Mouse (Mus musculus): ENCODE data around the gene Lrrc8b. TPM values are rescaled to one million over a fixed set of nuclear protein-coding genes. Genes with fewer than 3 reads are reported as not detected.

Lrrc8b gene
- total RNA-seq, 2 experiments from 2014 or later = 4.1 to 4.9 TPM

DNA sequence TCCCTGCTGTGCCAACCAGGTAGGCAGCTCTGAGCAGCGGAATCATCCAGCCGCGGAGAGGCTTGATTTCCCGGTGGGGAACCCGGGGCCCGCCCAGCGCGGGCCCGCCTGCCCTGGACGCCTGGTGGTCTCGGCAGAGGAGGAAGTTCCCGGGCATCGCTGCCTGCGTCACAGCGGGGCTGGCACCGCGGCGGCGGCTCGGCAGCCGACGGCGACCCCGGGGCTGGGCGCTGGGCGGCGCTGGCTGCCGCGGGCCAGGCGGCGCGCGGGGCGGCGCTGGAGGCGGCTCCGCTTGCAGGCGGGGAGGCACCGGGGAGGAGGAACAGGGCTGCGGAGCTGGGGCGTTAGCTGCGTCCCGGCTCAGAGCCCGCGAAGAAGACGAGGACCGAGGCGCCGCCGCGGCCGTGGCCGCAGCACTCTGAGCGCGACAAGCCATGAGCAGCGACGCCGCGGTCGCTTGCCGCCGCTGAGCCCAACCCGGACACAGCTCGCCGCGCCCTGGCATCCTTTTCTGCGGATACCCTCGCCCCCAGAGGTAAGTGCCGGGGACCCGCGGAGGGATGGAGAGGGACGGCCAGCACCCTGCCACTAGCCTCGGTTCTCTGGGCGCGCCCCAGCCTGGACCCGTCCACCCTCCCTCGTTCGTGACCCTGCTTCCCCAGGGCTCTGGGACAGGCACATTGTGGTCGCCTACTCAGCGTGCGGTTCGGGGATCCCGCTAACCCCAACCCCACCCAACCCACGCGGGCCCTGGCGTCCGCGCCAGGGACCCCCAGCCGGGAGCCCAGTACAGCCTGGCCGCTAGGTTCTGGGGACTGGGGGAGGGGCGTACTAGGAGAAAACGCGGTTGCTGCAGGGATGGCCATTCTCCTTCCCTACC is 103.8 kb downstream of the Lrrc8b start, which contains the start of gene Lrrc8c:
Gene Lrrc8c, plus strand, starts transcription at position 293 of the 880 bp plus-strand sequence.
- peak; percentile 82 to 93 for DNase-seq

DNA sequence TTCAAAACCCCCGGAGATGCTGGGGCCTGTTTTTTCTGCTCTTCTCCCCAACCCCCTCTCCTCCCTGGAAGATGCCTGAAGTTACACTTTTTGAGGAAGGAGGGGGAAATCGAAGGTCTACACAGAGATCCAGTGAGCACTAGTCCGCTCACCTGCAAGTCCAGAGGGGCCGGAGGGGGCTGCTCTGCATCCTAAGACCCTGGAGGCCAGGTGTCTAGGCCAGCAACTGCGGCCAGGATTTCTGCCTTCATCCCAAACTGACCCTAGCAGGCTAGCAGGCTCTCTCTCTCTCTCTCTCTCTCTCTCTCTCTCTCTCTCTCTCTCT is 104.4 kb downstream of the Lrrc8b start:
- DNase-seq = no peak

DNA sequence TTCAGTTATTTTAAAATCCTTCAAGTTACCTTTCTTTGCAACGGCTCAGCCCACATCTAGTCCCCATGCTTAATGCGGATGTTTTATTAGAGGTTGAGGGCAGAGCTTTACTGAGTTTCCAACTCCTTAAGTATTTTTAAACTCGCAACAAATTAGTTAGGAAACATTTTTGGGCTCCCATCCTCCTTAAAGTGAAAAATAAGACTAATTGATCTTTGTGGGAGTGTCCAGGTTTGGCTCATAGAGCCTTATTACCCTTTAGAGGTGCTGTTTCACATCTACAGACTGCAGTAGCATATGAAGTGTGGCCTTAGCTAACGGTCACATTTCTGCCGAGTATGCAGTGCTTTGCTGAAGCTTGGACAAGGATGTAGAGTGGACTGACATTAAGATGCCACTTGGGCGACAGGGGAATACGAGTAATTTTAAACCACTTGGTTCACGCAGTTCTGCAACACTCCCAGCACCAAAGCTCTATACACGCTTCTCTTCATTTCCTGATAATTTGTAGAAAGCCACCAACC is 104.9 kb downstream of the Lrrc8b start:
- DNase-seq = no peak

DNA sequence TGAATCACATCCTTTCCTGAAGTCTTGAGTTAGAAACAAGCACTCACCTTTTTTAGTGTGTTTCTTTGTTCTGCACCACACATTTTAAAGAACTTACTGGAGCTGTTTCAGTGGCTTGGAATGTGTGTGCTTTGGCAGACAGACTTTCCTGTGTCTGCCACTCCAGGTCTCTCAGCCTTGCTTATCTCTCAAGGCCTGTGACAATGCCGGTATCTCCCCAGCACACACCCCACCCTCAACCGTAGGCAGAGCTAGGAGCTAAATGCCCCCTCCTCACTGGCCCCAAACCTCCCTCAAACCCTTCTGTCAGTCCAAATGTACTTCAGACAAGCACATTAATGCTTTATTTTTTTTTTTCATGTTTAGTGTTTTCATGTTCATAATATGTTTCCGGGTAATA is 107.9 kb downstream of the Lrrc8b start:
- peak; percentile 36 to 70 for DNase-seq

GRCm38 (mm10) chr5:105525004-105525403 is 109.4 kb downstream of the Lrrc8b start:
- DNase-seq = no peak

DNA sequence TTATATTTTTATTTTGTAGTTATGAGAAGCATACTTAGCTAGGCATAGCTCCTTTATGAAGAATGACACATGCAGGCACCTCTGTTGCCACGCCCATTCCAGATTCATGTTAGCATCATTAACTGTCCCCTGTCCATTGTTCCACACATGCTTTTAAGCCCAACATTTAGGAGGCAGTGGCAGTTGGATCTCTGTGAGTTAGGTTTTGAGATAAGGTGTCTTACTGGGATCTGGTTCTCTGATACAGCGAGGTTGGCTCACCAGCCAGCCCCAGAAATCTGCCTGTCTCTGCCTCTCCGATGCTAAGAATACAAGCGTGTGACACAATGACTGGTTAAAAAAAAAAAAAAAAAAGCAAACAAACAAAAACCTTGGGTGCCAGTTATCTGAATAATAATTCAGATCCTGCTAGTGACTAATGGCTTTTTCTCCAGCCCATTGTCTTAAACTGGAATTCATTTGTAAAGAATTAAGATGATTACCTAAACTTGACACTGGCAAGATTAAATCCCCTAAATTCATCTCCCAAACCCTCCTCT is 110.6 kb downstream of the Lrrc8b start:
- DNase-seq = no peak

DNA sequence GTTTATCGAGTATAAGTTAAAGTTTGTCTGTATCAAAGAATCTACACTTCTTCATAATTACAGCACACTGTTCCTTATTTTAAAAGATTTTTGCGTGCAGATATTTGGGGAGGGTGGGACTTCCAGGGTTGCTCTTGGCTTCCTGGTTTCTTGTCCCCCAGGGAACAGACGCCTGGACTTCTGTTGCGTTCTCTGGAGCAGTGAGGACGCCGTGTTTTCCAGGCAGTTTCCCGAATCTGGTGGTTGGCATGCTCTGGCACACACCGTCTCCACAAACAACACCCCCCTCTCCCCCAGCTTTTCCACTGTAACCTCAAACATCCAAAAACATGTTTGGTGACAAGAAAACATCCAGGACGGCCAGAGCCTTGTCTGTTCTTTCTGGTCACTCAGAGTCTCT is 111.2 kb downstream of the Lrrc8b start:
- DNase-seq = peak; percentile 51 to 57

GRCm38 (mm10) chr5:105527477-105528331 is 112.1 kb downstream of the Lrrc8b start:
- DNase-seq = peak; percentile 58 to 69

- DNase-seq = no peak
Measured at GRCm38 (mm10) chr5:105530576-105530975, 115.0 kb downstream of the Lrrc8b start.

- no peak for DNase-seq
Measured at GRCm38 (mm10) chr5:105535186-105535585, 119.6 kb downstream of the Lrrc8b start.

- DNase-seq = no peak
Measured at GRCm38 (mm10) chr5:105536172-105536571, 120.6 kb downstream of the Lrrc8b start.

DNA sequence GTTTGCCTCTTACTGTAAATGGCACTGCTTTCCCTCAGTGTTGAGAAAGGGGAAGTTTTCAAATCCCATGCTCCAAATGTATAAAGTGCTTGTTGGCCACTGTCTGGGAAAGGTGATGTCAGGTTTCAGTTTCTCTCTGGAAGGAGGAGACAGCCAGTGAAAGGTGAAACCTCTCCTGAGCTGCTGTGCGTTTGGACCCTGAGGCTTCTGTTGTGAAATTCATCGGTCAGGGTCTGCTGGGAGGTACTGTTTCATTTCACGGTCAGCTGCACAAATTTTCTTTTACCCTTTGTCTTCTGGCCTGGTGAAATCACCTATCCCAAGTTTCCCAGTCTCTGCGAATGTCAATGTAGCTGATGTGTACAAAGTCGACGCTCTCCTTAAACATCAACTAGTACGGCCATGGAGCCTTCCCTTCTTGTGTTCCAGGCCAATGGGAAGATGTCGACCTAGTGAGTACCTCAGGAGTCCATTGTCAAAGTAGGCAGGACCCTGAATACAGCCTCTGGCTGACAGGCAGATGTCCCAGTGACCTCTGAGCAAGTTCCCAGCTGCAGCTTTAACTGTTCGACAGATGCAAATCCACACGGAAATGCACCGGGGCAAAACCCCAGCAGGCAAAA is 121.6 kb downstream of the Lrrc8b start:
- DNase-seq = no peak

Other genes starting within 250 kb of the Lrrc8b start
- gene Gbp10, start 176.2 kb upstream of the Lrrc8b start, total RNA-seq (2021) = 1 to 10 TPM; 2.3 to 2.4 TPM
- not detected for gene Gm43302, start 122.1 kb upstream of the Lrrc8b start, total RNA-seq (2021)
- gene Gbp6, start 122.1 kb upstream of the Lrrc8b start, total RNA-seq (2021) = 10 to 100 TPM; 23.8 to 28.8 TPM
- 10 to 100 TPM; 26.7 to 29.9 TPM for gene Lrrc8c, start 103.6 kb downstream of the Lrrc8b start, total RNA-seq (2021)

Measured in heart, adult 18-20 months (tissue).